Mouse (Mus musculus): ENCODE measurements around the gene Surf1. TPM values are rescaled to one million over a fixed set of nuclear protein-coding genes. Genes with fewer than 3 reads are reported as not detected.

The Surf1 gene
- total and polyA plus RNA-seq, 3 experiments: 52.1 to 74.8 TPM; not detected in 1

DNA sequence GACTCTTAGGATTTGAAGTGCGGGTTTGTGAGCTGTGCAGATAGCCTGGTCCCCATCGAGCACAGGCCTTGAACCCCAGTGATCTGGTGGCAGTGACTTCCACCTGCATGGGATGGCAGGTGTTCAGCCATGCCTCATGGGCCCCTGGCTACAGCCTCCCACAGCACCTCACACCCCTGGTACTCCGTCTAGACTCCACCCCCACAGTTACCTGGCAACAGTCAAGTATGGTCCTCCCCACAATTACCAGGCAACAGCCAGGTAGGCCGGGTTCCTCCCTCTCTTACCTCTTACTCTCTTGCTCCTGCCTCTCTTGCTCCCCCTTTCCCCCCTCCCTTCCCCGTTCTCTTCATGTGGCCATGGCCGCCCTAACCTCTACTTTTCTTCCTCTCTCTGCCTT lies 45.7 kb downstream of the Surf1 start:
- H3K79me2 ChIP-seq (ENCODE audit: control insufficient read depth, insufficient read depth, low read length, poor library complexity): no peaks in the 10 kb centered on the region

DNA sequence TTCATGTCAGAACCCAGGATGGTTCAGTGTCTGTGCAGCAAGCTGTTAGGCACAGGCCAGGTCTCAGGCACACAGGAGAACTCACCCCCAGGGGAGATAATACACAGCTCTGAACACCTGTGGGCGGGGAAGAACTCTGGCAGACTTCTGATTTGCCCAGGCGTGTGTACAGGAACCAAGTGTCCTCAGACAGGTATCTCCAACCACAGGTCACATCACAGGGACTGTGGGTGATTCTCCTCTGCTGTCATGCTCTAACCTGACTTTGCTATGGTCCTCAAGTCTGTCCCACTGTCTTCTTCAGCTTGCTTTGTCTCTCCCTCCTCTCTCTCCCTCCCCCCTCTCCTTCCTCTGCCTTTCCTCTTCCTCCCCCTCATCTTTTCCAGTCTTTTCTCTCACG lies 51.5 kb downstream of the Surf1 start, which contains the start of gene Abo:
Gene Abo (minus strand): TSS at position 101 of the 400 bp plus-strand sequence.
- DNase-seq (ENCODE audit: low read depth, low spot score): no peak
- TF ChIP-seq TBP (IDR thresholded peaks at IDR 0.05; ENCODE audit: low read depth, low read length): no peak
- no peak for TF ChIP-seq NELFE (IDR thresholded peaks at IDR 0.05; ENCODE audit: low read depth, low read length)
- no peak for TF ChIP-seq HCFC1 (IDR thresholded peaks at IDR 0.05; ENCODE audit: low read depth, low read length)
- TF ChIP-seq MYB (IDR thresholded peaks at IDR 0.05; ENCODE audit: low read depth, low read length): no peak
- no peak for TF ChIP-seq ETS1 (IDR thresholded peaks at IDR 0.05; ENCODE audit: low read depth, low read length)
- TF ChIP-seq BHLHE40 (IDR thresholded peaks at IDR 0.05; ENCODE audit: borderline replicate concordance, low read depth, low read length): no peak
- TF ChIP-seq MYC (IDR thresholded peaks at IDR 0.05; ENCODE audit: low read depth, low read length): no peak
- Histone ChIP-seq H3K36me3 (ENCODE audit: control insufficient read depth in 1 of 2, insufficient read depth in 2 of 2, low read length in 2 of 2) (no peaks in the 10 kb centered on the region), H3K9ac (ENCODE audit: control insufficient read depth, low read depth, low read length, poor library complexity, severe bottlenecking) (no peak within 1 kb of the TSS), H3K4me1 (ENCODE audit: control insufficient read depth in 1 of 2, insufficient read depth in 2 of 2, low read length in 2 of 2) (no peaks in the 10 kb centered on the region), H3K9me3 (replicated peaks; ENCODE audit: insufficient read depth, low read length) (no peaks in the 10 kb centered on the region), H3K79me2 (ENCODE audit: control insufficient read depth, insufficient read depth, low read length, poor library complexity) (no peaks in the 10 kb centered on the region), H3K4me3 (ENCODE audit: control insufficient read depth in 1 of 2, insufficient read depth in 1 of 2, low read depth in 2 of 2, low read length in 2 of 2) (no peak within 1 kb of the TSS), H3K27me3 (ENCODE audit: control insufficient read depth in 1 of 2, insufficient read depth in 2 of 2, low read length in 2 of 2) (peaks cover 13 to 15% of the 10 kb centered on the region in 2 experiments), H3K27ac (ENCODE audit: control insufficient read depth, low read depth, low read length) (no peak within 1 kb of the TSS)

More for the DNA sequence above, 45.7 kb downstream of the Surf1 start:
- Histone ChIP-seq H3K36me3 (ENCODE audit: control insufficient read depth in 1 of 2, insufficient read depth in 2 of 2, low read length in 2 of 2) (no peaks in the 10 kb centered on the region), H3K9ac (ENCODE audit: control insufficient read depth, low read depth, low read length, poor library complexity, severe bottlenecking) (no peak overlapping the region), H3K27me3 (ENCODE audit: control insufficient read depth in 1 of 2, insufficient read depth in 2 of 2, low read length in 2 of 2) (peaks cover 14 to 21% of the 10 kb centered on the region in 2 experiments), H3K4me3 (ENCODE audit: control insufficient read depth in 1 of 2, insufficient read depth in 1 of 2, low read depth in 2 of 2, low read length in 2 of 2) (no peak overlapping the region), H3K9me3 (replicated peaks; ENCODE audit: insufficient read depth, low read length) (no peaks in the 10 kb centered on the region), H3K27ac (ENCODE audit: control insufficient read depth, low read depth, low read length) (no peak overlapping the region), H3K4me1 (ENCODE audit: control insufficient read depth in 1 of 2, insufficient read depth in 2 of 2, low read length in 2 of 2) (no peaks in the 10 kb centered on the region)
- DNase-seq (ENCODE audit: low read depth, low spot score): no peak
- TF ChIP-seq RAD21 (IDR thresholded peaks at IDR 0.05; ENCODE audit: low read depth, low read length): no peak
- no peak for TF ChIP-seq MAZ (IDR thresholded peaks at IDR 0.05; ENCODE audit: low read depth, low read length)
- no peak for TF ChIP-seq CHD2 (IDR thresholded peaks at IDR 0.05; ENCODE audit: low read length)
- no peak for TF ChIP-seq GATA1 (IDR thresholded peaks at IDR 0.05; ENCODE audit: low read depth, low read length)
- TF ChIP-seq MXI1 (IDR thresholded peaks at IDR 0.05; ENCODE audit: low read depth, low read length): no peak
- TF ChIP-seq NELFE (IDR thresholded peaks at IDR 0.05; ENCODE audit: low read depth, low read length): no peak
- no peak for TF ChIP-seq E2F4 (IDR thresholded peaks at IDR 0.05; ENCODE audit: borderline replicate concordance, low read depth, low read length)
- no peak for TF ChIP-seq JUND (IDR thresholded peaks at IDR 0.05; ENCODE audit: low read depth, low read length)
- TF ChIP-seq POLR2AphosphoS2 (IDR thresholded peaks at IDR 0.05; ENCODE audit: low read length): no peak
- no peak for TF ChIP-seq UBTF (IDR thresholded peaks at IDR 0.05; ENCODE audit: borderline replicate concordance, insufficient read depth, low read depth, low read length)
- no peak for TF ChIP-seq ZC3H11A (IDR thresholded peaks at IDR 0.05; ENCODE audit: low read depth, low read length)
- no peak for TF ChIP-seq TBP (IDR thresholded peaks at IDR 0.05; ENCODE audit: low read depth, low read length)
- TF ChIP-seq SIN3A (IDR thresholded peaks at IDR 0.05; ENCODE audit: low read length): no peak
- no peak for TF ChIP-seq MYB (IDR thresholded peaks at IDR 0.05; ENCODE audit: low read depth, low read length)
- TF ChIP-seq TAL1 (IDR thresholded peaks at IDR 0.05; ENCODE audit: low read length): no peak
- no peak for TF ChIP-seq SMC3 (IDR thresholded peaks at IDR 0.05; ENCODE audit: low read depth, low read length)
- TF ChIP-seq MAFK (IDR thresholded peaks at IDR 0.05; ENCODE audit: borderline replicate concordance, low read depth, low read length): no peak
- no peak for TF ChIP-seq KAT2A (conservative IDR thresholded peaks at IDR 0.05; ENCODE audit: low read depth, low read length)
- no peak for TF ChIP-seq EP300 (IDR thresholded peaks at IDR 0.05; ENCODE audit: low read depth in 1 of 2, low read length in 2 of 2)
- TF ChIP-seq GABPA (IDR thresholded peaks at IDR 0.05; ENCODE audit: low read depth, low read length): no peak

Measured in MEL (cell line).